Mouse (Mus musculus): ENCODE measurements around the gene Mapkapk3. TPM values are rescaled to one million over a fixed set of nuclear protein-coding genes. Genes with fewer than 3 reads are reported as not detected.

Mapkapk3 gene
- polyA plus RNA-seq, 1 experiment from 2014 or later, result 4.9 TPM

DNA sequence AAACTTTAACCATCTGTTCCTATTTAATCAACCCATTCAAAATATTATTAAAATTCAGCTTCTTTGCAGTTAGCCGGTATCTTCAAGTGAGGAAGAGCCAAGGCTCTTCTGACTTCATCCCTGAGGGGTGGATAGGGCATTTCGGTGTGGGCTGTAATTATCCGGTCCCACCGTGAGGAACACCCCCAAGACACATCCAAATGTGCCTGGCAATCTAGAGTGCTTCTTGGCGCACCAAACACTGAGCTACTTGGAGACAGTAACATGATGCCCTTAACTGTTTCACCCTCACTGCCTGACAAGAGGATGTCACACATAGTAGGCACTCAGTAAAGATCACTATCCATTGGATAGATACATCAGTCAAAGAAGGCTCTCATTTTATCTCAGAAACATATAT, 53.5 kb downstream of the Mapkapk3 start:
- Histone ChIP-seq H3K9me3 (ENCODE audit: control insufficient read depth, low read length) (no peaks in the 10 kb centered on the region), H3K27me3 (ENCODE audit: control insufficient read depth, insufficient read depth, low read length) (peaks cover 34% of the 10 kb centered on the region), H3K36me3 (ENCODE audit: control insufficient read depth, insufficient read depth, low read length) (no peaks in the 10 kb centered on the region), H3K4me1 (replicated peaks; ENCODE audit: control insufficient read depth, insufficient read depth, low read length) (no peaks in the 10 kb centered on the region), H3K4me2 (ENCODE audit: low read depth, low read length, severe bottlenecking) (no peak overlapping the region), H3K9ac (ENCODE audit: low read length) (no peak overlapping the region), H3K4me3 (ENCODE audit: low read depth, low read length) (no peak overlapping the region), H3K27ac (ENCODE audit: low read depth, low read length) (no peak overlapping the region)
- DNase-seq (ENCODE audit: low spot score) (no peak), ATAC-seq (replicated peaks; ENCODE audit: low FRiP score) (no peak)
- 73% methylated on average over 5 of the region's 5 CpGs for WGBS

GRCm38 (mm10) chr9:107235261-107235660, 54.4 kb downstream of the Mapkapk3 start:
- no peak for DNase-seq (ENCODE audit: low spot score)
- no peak overlapping the region for H3K4me3 ChIP-seq (ENCODE audit: low read depth, low read length)
- no peaks in the 10 kb centered on the region for H3K4me1 ChIP-seq (replicated peaks; ENCODE audit: control insufficient read depth, insufficient read depth, low read length)
- no peaks in the 10 kb centered on the region for H3K9me3 ChIP-seq (ENCODE audit: control insufficient read depth, low read length)
- peaks cover 34% of the 10 kb centered on the region for H3K27me3 ChIP-seq (ENCODE audit: control insufficient read depth, insufficient read depth, low read length)
- H3K36me3 ChIP-seq (ENCODE audit: control insufficient read depth, insufficient read depth, low read length), result no peaks in the 10 kb centered on the region
- no peak overlapping the region for H3K4me2 ChIP-seq (ENCODE audit: low read depth, low read length, severe bottlenecking)
- no peak overlapping the region for H3K9ac ChIP-seq (ENCODE audit: low read length)
- 71% methylated on average over 5 of the region's 5 CpGs for WGBS
- H3K27ac ChIP-seq (ENCODE audit: low read depth, low read length), result no peak overlapping the region
- ATAC-seq (replicated peaks; ENCODE audit: low FRiP score), result no peak

DNA sequence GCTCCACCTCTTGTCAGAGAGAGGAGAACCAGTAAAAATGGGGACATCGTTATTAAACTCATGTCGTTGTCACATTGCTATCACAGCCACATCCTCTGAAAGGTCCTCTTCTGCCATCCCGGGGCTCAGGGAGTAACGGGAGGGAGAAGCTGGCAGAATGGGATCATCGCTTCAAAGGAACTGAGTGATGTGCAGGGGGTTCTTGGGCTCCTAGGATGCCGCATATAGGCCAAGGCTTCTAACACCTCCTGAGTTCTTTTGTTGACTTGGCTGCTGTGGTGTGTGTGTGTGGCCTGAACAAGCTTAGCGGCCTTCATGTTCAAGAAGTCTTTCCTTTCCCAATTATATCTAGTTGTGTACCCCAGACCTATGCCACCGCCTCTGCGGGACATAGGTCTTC, 57.5 kb downstream of the Mapkapk3 start:
- H3K4me3 ChIP-seq (ENCODE audit: low read depth, low read length), result peak overlapping the region; percentile 75
- peaks cover 34% of the 10 kb centered on the region for H3K27me3 ChIP-seq (ENCODE audit: control insufficient read depth, insufficient read depth, low read length)
- WGBS, result 24% methylated on average over 9 of the region's 9 CpGs
- peak overlapping the region; percentile 83 for H3K9ac ChIP-seq (ENCODE audit: low read length)
- H3K4me2 ChIP-seq (ENCODE audit: low read depth, low read length, severe bottlenecking), result peak overlapping the region; percentile 90
- H3K36me3 ChIP-seq (ENCODE audit: control insufficient read depth, insufficient read depth, low read length), result no peaks in the 10 kb centered on the region
- DNase-seq (ENCODE audit: low spot score) (peak; percentile 55), ATAC-seq (replicated peaks; ENCODE audit: low FRiP score) (peak; percentile 9; the same call in 1 of the 2 replicates)
- no peaks in the 10 kb centered on the region for H3K4me1 ChIP-seq (replicated peaks; ENCODE audit: control insufficient read depth, insufficient read depth, low read length)
- no peaks in the 10 kb centered on the region for H3K9me3 ChIP-seq (ENCODE audit: control insufficient read depth, low read length)
- H3K27ac ChIP-seq (ENCODE audit: low read depth, low read length), result no peak overlapping the region

DNA sequence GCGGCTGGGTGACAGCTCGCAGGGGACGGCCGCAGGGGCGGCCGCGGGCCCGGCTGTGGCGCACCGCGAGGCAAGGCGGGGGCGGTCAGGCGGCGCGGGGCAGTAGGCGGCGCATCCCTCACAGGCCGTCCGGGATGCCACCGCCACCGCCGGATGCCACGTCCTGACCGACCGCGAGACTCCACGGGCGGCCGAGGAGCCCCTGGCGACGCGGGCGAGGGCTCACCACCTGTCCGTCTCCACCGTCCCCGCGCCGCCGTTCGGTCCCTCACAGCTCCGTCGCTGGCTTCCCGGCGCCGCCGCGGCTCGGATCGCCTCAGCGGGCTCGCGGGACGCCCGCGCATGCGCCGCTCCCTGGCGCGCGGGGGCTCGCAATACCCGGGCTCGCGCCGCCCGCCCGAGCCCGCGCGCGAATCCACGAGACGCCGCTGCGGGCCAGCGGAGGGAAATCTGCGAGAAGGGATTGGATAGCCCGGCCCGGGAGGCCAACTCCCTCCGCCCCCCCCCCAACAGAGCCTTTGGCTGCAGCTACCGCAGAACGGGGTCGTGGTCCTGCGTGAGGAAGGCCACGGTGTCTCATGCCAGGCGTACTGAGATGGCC, 58.0 kb downstream of the Mapkapk3 start, which contains the start of gene Dock3:
TSS of gene Dock3 (minus strand) at position 371 of the 601 bp plus-strand sequence.
- H3K27ac ChIP-seq (ENCODE audit: low read depth, low read length), result peak within 1 kb of the TSS; percentile 68
- peak within 1 kb of the TSS; percentile 83 for H3K9ac ChIP-seq (ENCODE audit: low read length)
- WGBS, result 1% methylated on average over 30 of the region's 87 CpGs
- peak within 1 kb of the TSS; percentile 90 for H3K4me2 ChIP-seq (ENCODE audit: low read depth, low read length, severe bottlenecking)
- DNase-seq (ENCODE audit: low spot score) (peak; percentile 86), ATAC-seq (replicated peaks; ENCODE audit: low FRiP score) (peak; percentile 88)
- no peaks in the 10 kb centered on the region for H3K36me3 ChIP-seq (ENCODE audit: control insufficient read depth, insufficient read depth, low read length)
- H3K9me3 ChIP-seq (ENCODE audit: control insufficient read depth, low read length), result no peaks in the 10 kb centered on the region
- no peaks in the 10 kb centered on the region for H3K4me1 ChIP-seq (replicated peaks; ENCODE audit: control insufficient read depth, insufficient read depth, low read length)
- peak within 1 kb of the TSS; percentile 75 for H3K4me3 ChIP-seq (ENCODE audit: low read depth, low read length)
- peaks cover 34% of the 10 kb centered on the region for H3K27me3 ChIP-seq (ENCODE audit: control insufficient read depth, insufficient read depth, low read length)

GRCm38 (mm10) chr9:107230991-107231538, 58.6 kb downstream of the Mapkapk3 start:
- Histone ChIP-seq H3K9ac (ENCODE audit: low read length) (peak overlapping the region; percentile 83), H3K4me3 (ENCODE audit: low read depth, low read length) (peak overlapping the region; percentile 75), H3K27ac (ENCODE audit: low read depth, low read length) (peak overlapping the region; percentile 68), H3K4me2 (ENCODE audit: low read depth, low read length, severe bottlenecking) (peak overlapping the region; percentile 90), H3K36me3 (ENCODE audit: control insufficient read depth, insufficient read depth, low read length) (no peaks in the 10 kb centered on the region), H3K4me1 (replicated peaks; ENCODE audit: control insufficient read depth, insufficient read depth, low read length) (no peaks in the 10 kb centered on the region), H3K27me3 (ENCODE audit: control insufficient read depth, insufficient read depth, low read length) (peaks cover 34% of the 10 kb centered on the region), H3K9me3 (ENCODE audit: control insufficient read depth, low read length) (no peaks in the 10 kb centered on the region)
- peak; percentile 88 for ATAC-seq (replicated peaks; ENCODE audit: low FRiP score)
- 1% methylated on average over 49 of the region's 50 CpGs for WGBS
- DNase-seq (ENCODE audit: low spot score), result peak; percentile 85

GRCm38 (mm10) chr9:107224597-107224996, 65.1 kb downstream of the Mapkapk3 start:
- Histone ChIP-seq H3K4me2 (ENCODE audit: low read depth, low read length, severe bottlenecking) (no peak overlapping the region), H3K9me3 (ENCODE audit: control insufficient read depth, low read length) (no peaks in the 10 kb centered on the region), H3K27ac (ENCODE audit: low read depth, low read length) (no peak overlapping the region), H3K4me3 (ENCODE audit: low read depth, low read length) (no peak overlapping the region), H3K9ac (ENCODE audit: low read length) (no peak overlapping the region), H3K27me3 (ENCODE audit: control insufficient read depth, insufficient read depth, low read length) (no peaks in the 10 kb centered on the region), H3K4me1 (replicated peaks; ENCODE audit: control insufficient read depth, insufficient read depth, low read length) (no peaks in the 10 kb centered on the region), H3K36me3 (ENCODE audit: control insufficient read depth, insufficient read depth, low read length) (no peaks in the 10 kb centered on the region)
- DNase-seq (ENCODE audit: low spot score) (no peak), ATAC-seq (replicated peaks; ENCODE audit: low FRiP score) (no peak)
- 73% methylated on average over 1 of the region's 1 CpGs for WGBS

Small RNA genes lying within 50 kb of the gene (microRNA-seq; reads per million reads assigned to microRNA genes)
- not detected for gene Gm22238 (ENCODE audit: insufficient number of aligned reads)

Other genes with a start within 250 kb of the Mapkapk3 start
- 10.7 and 12.1 TPM in 2 replicates for gene Dock3, start 58.0 kb downstream of the Mapkapk3 start, polyA plus RNA-seq (2014; fragmentation: Nextera tagmentation; extraction: Ambion mirVana)
- gene Cish, start 6.1 kb upstream of the Mapkapk3 start, polyA plus RNA-seq (2014; fragmentation: Nextera tagmentation; extraction: Ambion mirVana), result 6.5 and 7.4 TPM in 2 replicates
- gene Hemk1, start 48.5 kb upstream of the Mapkapk3 start, polyA plus RNA-seq (2014; fragmentation: Nextera tagmentation; extraction: Ambion mirVana), result 11.2 and 13.8 TPM in 2 replicates
- gene 6430571L13Rik, start 50.7 kb upstream of the Mapkapk3 start, polyA plus RNA-seq (2014; fragmentation: Nextera tagmentation; extraction: Ambion mirVana), result 1.3 and 1.6 TPM in 2 replicates
- gene Cacna2d2, start 109.7 kb upstream of the Mapkapk3 start, polyA plus RNA-seq (2014; fragmentation: Nextera tagmentation; extraction: Ambion mirVana), result 1.8 and 2.8 TPM in 2 replicates
- 40.2 and 43.7 TPM in 2 replicates for gene Tmem115, start 244.1 kb upstream of the Mapkapk3 start, polyA plus RNA-seq (2014; fragmentation: Nextera tagmentation; extraction: Ambion mirVana)